In genomic region chr4:135828491-135828890, GRCm38 (mm10) we compare ENCODE assay signal across 7 mouse cellular contexts. TPM values are rescaled to one million over a fixed set of nuclear protein-coding genes. Genes with fewer than 3 reads are reported as not detected.
DNase-seq lines count a peak whose midpoint lies in the region; ATAC-seq and TF ChIP-seq lines count a peak whose summit lies in the region.

No protein-coding gene starts in this region.

- H3K27ac ChIP-seq in embryonic facial prominence, embryonic 14.5 days (replicated peaks; ENCODE audit: low read depth, low read length): peak overlapping the region; percentile 94
- peak overlapping the region; percentile 88 for H3K27ac ChIP-seq in kidney, adult 2 months (ENCODE audit: insufficient read depth, low read depth, low read length)
- peak overlapping the region; percentile 15 for H3K27ac ChIP-seq in limb, embryonic 11.5 days (replicated peaks; ENCODE audit: low read depth, low read length)
- H3K27ac ChIP-seq in neural tube, embryonic 13.5 days (replicated peaks): peak overlapping the region; percentile 75

- H3K4me1 ChIP-seq in embryonic facial prominence, embryonic 14.5 days (ENCODE audit: control insufficient read depth, insufficient read depth, low read length): peaks cover 17% of the 10 kb centered on the region
- H3K4me1 ChIP-seq in kidney, adult 2 months (ENCODE audit: control insufficient read depth, insufficient read depth, low read length): peaks cover 15% of the 10 kb centered on the region
- H3K4me1 ChIP-seq in limb, embryonic 11.5 days (ENCODE audit: control insufficient read depth, insufficient read depth, low read length): no peaks in the 10 kb centered on the region
- peaks cover 27% of the 10 kb centered on the region for H3K4me1 ChIP-seq in neural tube, embryonic 13.5 days (replicated peaks)

- H3K9ac ChIP-seq in embryonic facial prominence, embryonic 14.5 days (ENCODE audit: low read depth, low read length): peak overlapping the region; percentile 7; the same call in 1 of the 2 replicates
- H3K9ac ChIP-seq in limb, embryonic 11.5 days (ENCODE audit: low read length): no peak overlapping the region
- 0 out of 2 replicates have a peak overlapping the region, but pooled peaks have one; percentile 22 for H3K9ac ChIP-seq in neural tube, embryonic 13.5 days

- TF ChIP-seq CTCF in kidney, adult 2 months (conservative IDR thresholded peaks at IDR 0.05; ENCODE audit: insufficient read depth, insufficient read length, low read depth, low read length): no peak

- H3K4me3 ChIP-seq in embryonic facial prominence, embryonic 14.5 days (ENCODE audit: low read depth, low read length): no peak overlapping the region
- H3K4me3 ChIP-seq in kidney, adult 2 months (ENCODE audit: insufficient read depth, low read depth, low read length): no peak overlapping the region
- H3K4me3 ChIP-seq in limb, embryonic 11.5 days (ENCODE audit: low read depth, low read length): no peak overlapping the region
- H3K4me3 ChIP-seq in neural tube, embryonic 13.5 days: no peak overlapping the region

- H3K4me2 ChIP-seq in embryonic facial prominence, embryonic 14.5 days (ENCODE audit: low read depth, low read length): peak overlapping the region; percentile 36
- H3K4me2 ChIP-seq in limb, embryonic 11.5 days (ENCODE audit: low read depth, severe bottlenecking): no peak overlapping the region
- peak overlapping the region; percentile 12 for H3K4me2 ChIP-seq in neural tube, embryonic 13.5 days

- TF ChIP-seq POLR2A in kidney, adult 2 months (IDR thresholded peaks at IDR 0.05; ENCODE audit: low read depth, low read length): no peak

- peak; percentile 80 for ATAC-seq in embryonic facial prominence, embryonic 14.5 days (ENCODE audit: low read depth)
- peak; percentile 31; the same call in 1 of the 2 replicates for ATAC-seq in limb, embryonic 11.5 days (ENCODE audit: insufficient number of reproducible peaks, low FRiP score, low TSS enrichment, low read depth)
- ATAC-seq in neural tube, embryonic 13.5 days (ENCODE audit: low read depth): peak; percentile 65

- H3K36me3 ChIP-seq in embryonic facial prominence, embryonic 14.5 days (ENCODE audit: control insufficient read depth, insufficient read depth, low read length): no peaks in the 10 kb centered on the region
- H3K36me3 ChIP-seq in kidney, adult 2 months (ENCODE audit: control insufficient read depth, insufficient read depth, low read length): no peaks in the 10 kb centered on the region
- no peaks in the 10 kb centered on the region for H3K36me3 ChIP-seq in limb, embryonic 11.5 days (ENCODE audit: control insufficient read depth, insufficient read depth, low read length)
- H3K36me3 ChIP-seq in neural tube, embryonic 13.5 days: no peaks in the 10 kb centered on the region

- WGBS in embryonic facial prominence, embryonic 14.5 days: 7% methylated on average over 11 of the region's 11 CpGs
- 6% methylated on average over 11 of the region's 11 CpGs for WGBS in kidney, adult 2 months
- WGBS in limb, embryonic 11.5 days: 38% methylated on average over 11 of the region's 11 CpGs
- 15% methylated on average over 11 of the region's 11 CpGs for WGBS in neural tube, embryonic 13.5 days

- H3K27me3 ChIP-seq in embryonic facial prominence, embryonic 14.5 days (replicated peaks; ENCODE audit: control insufficient read depth, insufficient read depth, low read length): no peaks in the 10 kb centered on the region
- H3K27me3 ChIP-seq in kidney, adult 2 months (replicated peaks; ENCODE audit: control insufficient read depth, insufficient read depth, low read length): no peaks in the 10 kb centered on the region
- no peaks in the 10 kb centered on the region for H3K27me3 ChIP-seq in limb, embryonic 11.5 days (ENCODE audit: control insufficient read depth, insufficient read depth, low read length)
- no peaks in the 10 kb centered on the region for H3K27me3 ChIP-seq in neural tube, embryonic 13.5 days

- DNase-seq in adrenal gland, postnatal 10 days: peak; percentile 91
- peak; percentile 93 for DNase-seq in embryonic facial prominence, embryonic 14.5 days (ENCODE audit: low spot score)
- peak; percentile 72 for DNase-seq in heart, adult 8-10 months (ENCODE audit: low spot score)
- peak; percentile 95 for DNase-seq in kidney, adult 2 months
- peak; percentile 75 for DNase-seq in limb, embryonic 11.5 days (ENCODE audit: low spot score)
- DNase-seq in T-cell, adult 2 months (ENCODE audit: low spot score): no peak

- no peaks in the 10 kb centered on the region for H3K9me3 ChIP-seq in embryonic facial prominence, embryonic 14.5 days (ENCODE audit: control insufficient read depth, low read length)
- H3K9me3 ChIP-seq in limb, embryonic 11.5 days (ENCODE audit: control insufficient read depth, low read length): no peaks in the 10 kb centered on the region
- H3K9me3 ChIP-seq in neural tube, embryonic 13.5 days: no peaks in the 10 kb centered on the region

RNA-seq across cellular contexts. Expression of gene Srsf10, which starts 27.1 kb away (rescaled TPM):
- 100 to 1,000 TPM in 1 of 2 experiments, 10 to 100 TPM in 1; 94.0 to 117 TPM for total RNA-seq in adrenal gland, postnatal 10 days (2021)
- 212 and 235 TPM in 2 replicates for polyA plus RNA-seq in embryonic facial prominence, embryonic 14.5 days (2014; fragmentation: Nextera tagmentation; extraction: Ambion mirVana)
- 10 to 100 TPM; 33.2 to 42.3 (median 37.9) TPM for total RNA-seq in heart, adult 8-10 months (2022)
- 43.4 TPM in 2 replicates for polyA plus RNA-seq in kidney, adult 2 months (2012; rRNA removed)
- 435 and 442 TPM in 2 replicates for polyA plus RNA-seq in limb, embryonic 11.5 days (2014; fragmentation: Nextera tagmentation; extraction: Ambion mirVana)
- 198 and 233 TPM in 2 replicates for polyA plus RNA-seq in neural tube, embryonic 13.5 days (2015; fragmentation: Nextera tagmentation; extraction: Ambion mirVana)

RNA-seq across cellular contexts. Expression of gene Pnrc2, which starts 45.2 kb away (rescaled TPM):
- 100 to 1,000 TPM in 1 of 2 experiments, 10 to 100 TPM in 1; 98.7 to 149 TPM for total RNA-seq in adrenal gland, postnatal 10 days (2021)
- polyA plus RNA-seq in embryonic facial prominence, embryonic 14.5 days (2014; fragmentation: Nextera tagmentation; extraction: Ambion mirVana): 158 and 162 TPM in 2 replicates
- total RNA-seq in heart, adult 8-10 months (2022): 10 to 100 TPM; 51.2 to 75.7 (median 66.5) TPM
- polyA plus RNA-seq in kidney, adult 2 months (2012; rRNA removed): 17.7 and 23.3 TPM in 2 replicates
- polyA plus RNA-seq in limb, embryonic 11.5 days (2014; fragmentation: Nextera tagmentation; extraction: Ambion mirVana): 232 and 234 TPM in 2 replicates
- polyA plus RNA-seq in neural tube, embryonic 13.5 days (2015; fragmentation: Nextera tagmentation; extraction: Ambion mirVana): 109 and 122 TPM in 2 replicates

Comparison
In these comparisons a context has a peak if more than half of its experiments do, and no peak if none do; other contexts are left out.
1. H3K27ac ChIP-seq: peak in every context shown above with its lines; median percentile 94 in embryonic facial prominence, embryonic 14.5 days; 88 in kidney, adult 2 months; 75 in neural tube, embryonic 13.5 days; 15 in limb, embryonic 11.5 days.